Mouse (Mus musculus): ENCODE data around the gene Dpp10.

DNA sequence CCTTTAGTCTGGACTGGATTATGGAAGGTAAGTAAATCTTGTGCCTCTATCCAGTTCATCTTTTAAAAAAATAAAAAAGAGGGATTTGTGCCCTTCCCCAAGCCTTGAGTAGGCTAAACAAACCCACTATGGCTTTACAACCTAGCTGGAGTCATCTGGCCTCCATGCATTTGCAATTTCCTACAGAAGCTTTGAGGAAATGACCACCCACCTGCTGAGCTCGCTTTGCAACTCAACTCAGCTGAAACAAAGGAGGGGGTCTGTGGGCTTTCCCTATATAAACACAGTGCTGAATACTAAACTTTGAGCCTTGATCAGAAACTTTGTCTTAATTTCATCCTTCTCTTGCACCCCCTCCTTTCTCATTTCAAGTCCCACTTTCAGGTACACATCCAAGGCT is 244.2 kb downstream of the Dpp10 start:
- TF ChIP-seq GATA1 (IDR thresholded peaks at IDR 0.05; ENCODE audit: low read length) (no peak), TAL1 (IDR thresholded peaks at IDR 0.05; ENCODE audit: low read length) (no peak)

Measured in erythroblast, embryonic 14.5 days (primary cell).